Mouse (Mus musculus): ENCODE measurements around the gene Slc26a3.

Slc26a3 gene

DNA sequence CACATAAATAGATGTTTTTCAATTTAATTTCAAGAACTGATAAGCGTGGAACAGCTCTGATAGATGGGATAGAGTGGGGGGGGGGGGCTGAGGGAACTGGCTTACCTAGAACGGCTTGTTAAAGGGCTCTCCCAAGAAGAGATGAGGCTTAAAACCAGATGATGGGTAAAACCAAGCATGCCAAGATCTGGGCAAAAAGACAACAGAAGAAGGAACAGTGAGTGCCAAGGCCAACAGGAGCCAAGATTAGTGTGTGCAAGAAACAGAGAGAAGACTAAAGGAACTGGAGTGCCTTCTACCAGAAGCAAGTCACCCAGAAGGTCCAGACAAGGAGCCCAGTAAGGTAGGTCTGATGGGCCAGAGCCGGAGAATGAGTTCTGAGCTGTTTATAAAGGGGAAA lies at the start of gene Slc26a3:
Gene Slc26a3 (plus strand): TSS at position 301 of the 400 bp plus-strand sequence.
- DNase-seq = no peak

DNA sequence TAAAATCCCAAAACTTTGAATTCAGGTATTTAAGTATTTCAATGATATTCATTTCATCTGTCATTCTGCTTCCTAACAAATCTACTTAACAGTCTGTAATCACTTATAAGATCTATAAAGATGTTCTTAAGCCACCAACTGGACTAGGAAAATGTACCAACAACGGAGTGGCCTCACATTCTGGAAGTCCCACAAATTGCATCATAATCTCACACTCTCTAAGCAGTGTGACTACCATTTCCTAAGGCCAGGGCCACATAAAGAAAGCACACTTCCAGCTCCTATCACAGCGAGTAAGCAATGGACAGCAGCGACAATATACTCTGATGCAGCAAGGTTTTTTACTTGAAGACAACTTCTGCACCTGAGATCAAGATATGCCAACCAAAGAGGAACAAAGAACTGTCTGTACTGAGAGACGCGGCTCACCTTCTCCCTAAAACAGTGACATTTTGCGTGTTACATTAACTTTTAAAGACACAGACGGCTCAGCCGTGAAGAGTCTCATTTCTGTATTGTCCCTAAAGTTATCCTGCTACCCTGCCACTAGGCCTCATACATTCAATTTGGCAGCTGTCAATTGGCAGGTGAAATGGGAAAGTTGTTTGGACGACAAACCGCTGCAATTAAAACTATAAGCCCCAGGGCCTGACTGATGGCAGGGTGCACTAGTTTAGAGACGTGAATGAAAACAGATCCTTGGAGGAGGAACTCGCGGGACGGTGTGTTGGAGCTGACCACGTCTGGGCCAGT lies 40.3 kb upstream of the Slc26a3 start:
- no peak for DNase-seq

DNA sequence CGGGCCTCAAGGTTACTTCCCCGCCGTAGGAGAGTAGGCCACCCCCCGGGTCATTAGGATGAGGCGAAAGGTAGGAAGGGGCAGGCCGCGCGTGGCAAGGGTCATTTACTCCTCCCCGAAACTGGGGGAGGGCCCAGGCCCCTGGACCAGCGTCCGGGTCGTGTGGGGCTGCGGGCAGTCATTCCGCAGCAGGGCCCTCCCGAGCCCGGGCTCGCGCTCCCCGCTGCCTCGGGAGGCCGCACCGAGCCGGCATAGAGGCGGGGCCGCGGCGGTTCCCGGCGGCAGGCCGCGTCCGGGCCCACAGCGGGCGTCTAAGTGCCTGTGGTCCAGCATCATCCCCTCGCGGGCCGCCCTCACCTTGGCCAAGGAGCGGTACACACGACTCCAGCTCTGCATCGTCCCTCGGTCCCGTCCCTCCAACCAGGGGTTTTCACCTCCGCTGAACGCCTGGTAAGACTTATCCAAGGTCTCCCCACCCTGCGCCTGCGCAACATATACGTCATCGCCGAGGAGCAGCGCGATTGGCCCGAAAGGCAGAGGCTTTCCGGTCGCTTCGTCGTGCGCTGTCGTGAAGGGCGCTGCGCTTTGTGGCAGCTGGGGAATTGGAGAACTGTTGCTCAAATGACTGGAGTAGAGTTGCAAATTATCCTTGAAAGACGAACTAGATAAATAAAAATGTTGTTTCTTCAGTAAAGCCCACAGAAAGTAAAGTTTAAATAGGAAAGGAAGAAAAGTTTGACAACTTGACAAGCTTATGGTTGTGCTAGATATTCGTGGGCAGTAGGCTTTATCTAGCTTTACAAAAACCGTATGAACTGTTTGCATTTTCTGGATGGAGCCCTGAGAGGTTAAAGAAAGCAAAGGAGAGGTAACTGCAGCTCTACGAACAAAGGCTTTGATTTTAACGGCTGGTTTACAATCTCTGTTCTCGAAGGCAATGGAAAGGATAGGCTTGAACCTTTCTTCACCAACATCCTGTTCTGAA lies 39.4 kb upstream of the Slc26a3 start, which contains the start of gene Dld:
Gene Dld (minus strand): TSS at position 510 of the 985 bp plus-strand sequence.
- DNase-seq = peak; percentile 98

DNA sequence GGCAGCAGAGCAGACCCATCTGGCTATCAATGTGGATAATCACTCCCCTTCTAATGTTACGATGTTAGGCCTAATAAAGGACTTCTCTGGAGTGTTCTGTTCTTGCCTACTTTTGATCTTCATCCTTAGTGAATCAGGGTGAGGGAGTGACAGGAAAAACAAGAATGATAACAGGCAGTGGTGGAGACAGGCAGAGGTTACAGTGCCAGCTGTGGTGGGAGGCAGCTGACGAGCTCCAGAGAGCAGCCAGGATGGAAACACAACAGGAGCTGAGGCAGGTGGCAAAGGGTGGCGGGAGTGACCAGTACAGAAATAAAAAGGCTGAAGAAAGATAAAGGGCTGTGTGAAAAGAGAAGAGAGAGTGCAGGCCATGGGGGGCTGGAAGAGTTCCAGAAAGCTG lies 24.2 kb upstream of the Slc26a3 start:
- DNase-seq = no peak

DNA sequence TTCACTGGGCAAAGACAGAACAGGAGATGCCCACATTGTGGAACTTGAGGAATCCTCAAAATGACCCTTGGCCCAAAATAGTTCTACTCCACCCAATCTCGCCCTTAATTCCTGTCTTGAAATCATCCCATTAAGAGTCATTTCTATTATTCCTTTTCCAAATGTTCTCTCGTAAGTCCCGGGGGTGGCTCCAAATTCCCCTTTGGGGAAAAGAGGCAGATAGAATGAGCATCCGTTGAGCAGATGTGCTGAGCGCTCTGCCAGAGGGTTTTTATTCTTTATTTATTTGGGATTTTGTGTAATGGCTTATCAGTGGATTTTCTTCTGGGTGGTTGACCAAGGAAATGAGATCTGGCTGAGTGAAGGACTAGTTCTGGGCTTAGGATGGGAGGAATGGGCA lies 22.9 kb upstream of the Slc26a3 start:
- DNase-seq = no peak

DNA sequence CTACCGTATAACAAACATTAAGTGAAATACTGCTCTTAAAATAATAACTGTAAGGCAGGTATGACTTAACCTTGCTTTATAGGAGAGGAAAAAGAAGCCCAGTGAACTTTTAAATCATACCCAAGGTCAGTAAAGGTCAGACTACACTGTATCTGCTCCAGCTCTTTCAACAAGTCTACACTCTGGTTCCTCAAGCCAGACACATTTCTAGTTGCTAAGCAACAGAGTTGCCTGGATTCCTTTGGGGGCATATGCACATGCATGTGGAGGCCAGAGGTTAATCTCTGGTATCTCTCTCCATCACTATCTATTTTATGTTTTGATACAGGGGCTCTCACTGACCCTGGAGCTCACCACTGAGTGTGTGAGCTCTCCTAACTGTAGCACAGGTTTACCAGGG lies 21.6 kb upstream of the Slc26a3 start:
- DNase-seq = no peak

DNA sequence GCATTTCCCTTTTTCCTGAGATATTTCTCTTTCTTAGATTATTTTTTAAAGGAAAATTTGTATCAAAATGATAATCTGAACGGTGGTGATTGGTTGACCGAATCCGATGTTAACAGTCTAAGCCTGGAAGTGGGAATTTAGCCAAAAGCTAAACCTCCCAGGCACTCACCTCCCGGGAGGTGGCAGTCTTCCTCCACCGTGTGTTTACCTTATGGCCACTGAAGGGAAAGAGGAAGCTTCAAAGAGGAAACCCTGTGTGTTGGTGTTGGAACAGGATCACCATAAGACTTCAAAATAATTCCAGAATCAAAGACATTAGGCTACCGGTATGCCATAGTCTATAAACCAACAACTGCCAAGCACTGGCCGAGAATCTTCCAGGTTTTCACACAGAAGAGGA lies 21.0 kb upstream of the Slc26a3 start:
- DNase-seq = no peak

DNA sequence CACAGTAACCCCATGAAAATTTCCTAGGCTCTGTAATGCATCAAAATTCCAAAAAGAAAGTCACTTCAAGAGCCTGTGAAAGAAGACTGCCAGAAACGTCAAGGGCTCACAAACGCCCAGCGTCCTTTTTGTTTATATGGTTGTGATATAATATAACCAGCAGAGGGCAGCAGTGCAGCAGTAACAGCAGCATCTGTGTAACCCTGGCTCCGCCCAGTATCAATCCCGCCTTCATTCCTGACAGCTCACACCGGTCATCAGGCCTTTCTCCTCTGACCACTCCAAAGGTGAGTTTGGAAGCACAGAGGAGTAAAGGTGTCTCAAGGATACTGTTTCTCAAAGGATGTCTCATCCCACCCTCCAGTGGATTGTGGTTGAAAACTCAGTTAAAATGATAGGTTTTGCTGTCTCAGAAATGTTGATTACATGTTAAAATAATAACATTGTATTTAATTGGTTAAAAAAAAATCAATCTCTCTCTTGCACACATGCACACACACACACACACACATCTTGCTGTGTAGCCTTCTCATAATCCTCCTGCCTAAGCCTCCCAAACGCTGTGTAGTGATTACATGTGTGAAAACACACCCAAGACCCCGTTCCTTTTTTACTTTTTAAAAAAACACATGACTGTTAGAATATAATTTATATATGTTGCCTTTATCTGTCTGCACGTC lies 15.9 kb upstream of the Slc26a3 start:
- peak; percentile 87 for DNase-seq

DNA sequence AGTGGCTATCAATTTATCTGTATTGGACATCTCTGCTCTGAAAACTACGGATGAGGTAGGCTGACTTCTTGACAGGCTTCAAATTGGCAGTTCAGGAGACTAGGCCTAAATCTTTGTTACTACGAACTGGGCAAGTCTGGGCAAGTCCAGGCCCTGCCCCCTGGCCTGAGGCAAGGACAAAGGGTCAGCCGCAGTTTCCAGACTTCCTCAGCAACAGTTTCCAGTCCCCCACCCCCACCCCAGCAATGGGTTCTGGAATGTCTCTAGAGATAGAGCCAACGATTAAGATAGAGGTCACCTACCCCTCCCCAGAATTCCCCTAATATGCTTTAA lies 15.4 kb upstream of the Slc26a3 start:
- DNase-seq = no peak

DNA sequence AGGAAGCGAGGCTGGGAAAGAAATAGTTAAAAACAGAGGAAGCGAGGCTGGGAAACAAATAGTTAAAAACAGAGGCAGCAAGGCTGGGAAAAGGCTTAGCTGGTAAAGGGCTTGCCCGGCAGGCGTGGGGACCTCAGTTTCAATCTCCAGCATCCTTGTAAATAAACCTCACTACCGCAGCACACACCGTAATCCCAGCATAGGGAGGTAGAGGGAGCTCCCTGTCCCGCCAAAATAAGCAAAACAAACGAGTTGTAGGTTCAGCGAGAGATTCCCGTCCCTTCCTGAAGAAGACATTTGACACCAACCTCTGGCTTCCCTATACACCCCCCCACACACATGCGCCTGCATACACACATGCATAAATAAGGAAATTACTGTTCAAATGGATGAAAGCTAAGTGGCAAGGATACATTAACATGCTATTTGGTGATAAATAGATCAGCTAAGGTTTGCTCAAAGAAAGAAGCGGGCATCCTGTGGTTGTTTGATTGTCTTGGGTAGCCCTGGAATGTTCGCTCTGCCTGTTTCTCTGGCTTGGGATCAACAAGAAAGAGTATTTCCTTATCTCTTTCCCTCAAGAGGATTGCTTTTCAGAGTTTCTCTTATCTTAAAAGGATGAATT lies 14.2 kb upstream of the Slc26a3 start:
- DNase-seq = peak; percentile 19

DNA sequence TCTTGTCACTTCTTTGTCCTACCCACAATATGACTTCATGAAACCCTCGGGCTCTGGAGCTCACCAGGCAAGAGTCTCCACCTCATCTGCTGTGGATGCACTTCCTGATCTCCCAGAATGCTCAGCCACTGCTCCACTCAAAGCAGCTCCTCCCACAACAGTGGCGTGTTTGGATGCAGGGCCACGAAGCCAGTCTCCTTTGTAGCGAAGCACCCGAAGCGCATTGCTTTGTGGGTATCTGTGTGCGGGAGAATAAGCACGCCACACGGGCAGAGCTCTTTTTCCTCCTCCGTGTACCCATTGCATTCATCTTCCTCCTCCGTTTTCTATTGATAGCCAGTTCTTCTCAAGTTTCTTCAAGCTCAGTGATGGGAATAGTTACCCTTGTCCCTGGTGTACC lies 13.4 kb upstream of the Slc26a3 start:
- no peak for DNase-seq

DNA sequence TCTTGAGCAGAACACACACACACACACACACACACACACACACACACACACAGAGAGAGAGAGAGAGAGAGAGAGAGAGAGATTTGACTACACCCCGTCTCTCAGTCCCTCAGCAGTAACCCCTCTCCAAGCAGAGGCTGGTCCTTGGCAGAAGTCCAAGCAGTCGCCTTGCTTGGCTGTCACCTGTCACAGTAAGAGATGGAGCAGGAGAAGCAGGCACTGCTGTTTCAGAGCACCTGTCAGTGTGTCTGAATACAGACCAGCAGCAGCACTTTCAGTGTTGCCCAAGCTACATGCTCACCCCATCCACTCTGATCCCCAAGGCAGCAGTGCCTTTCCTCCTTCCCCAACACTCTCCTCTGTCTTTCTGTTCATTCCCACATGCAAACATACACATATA lies 9.8 kb upstream of the Slc26a3 start:
- peak; percentile 22 for DNase-seq

DNA sequence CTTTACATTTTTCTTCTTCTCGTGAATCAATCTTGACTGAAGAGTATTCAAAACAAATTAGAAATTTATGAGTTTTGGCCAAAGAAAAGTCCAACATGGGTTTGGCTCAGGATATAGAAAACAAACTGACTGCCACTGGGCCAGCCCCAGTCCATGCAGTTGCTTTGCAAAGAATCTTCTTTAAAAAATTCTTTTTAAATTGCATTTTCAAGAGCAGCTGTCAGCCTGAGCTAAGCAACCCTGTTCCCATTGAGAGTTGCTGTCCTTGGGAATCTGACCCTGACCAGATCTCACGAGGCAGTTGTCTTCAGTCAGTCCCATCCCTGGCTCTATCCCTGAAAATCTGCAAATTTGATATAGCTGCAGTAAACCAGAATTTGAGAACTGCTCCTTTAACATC lies 8.2 kb upstream of the Slc26a3 start:
- no peak for DNase-seq

DNA sequence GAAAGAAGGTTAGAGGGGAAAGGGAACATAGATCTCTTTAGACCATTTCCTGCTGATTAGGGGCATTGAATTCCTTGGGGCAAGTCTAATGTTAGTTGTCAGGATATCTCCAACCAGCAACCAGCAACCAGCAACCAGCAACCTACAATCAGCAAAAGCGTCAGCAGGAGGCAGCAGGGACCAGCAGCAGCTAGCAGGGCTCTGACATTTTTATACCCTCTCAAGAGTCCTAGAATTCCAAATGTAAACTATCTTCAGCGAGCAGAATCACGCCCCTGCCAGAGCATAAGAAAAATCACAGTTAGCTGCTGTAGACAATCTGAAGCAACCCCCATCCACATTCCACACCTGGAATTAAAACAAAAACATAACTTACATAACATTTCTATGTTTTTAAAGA lies 3.4 kb upstream of the Slc26a3 start:
- no peak for DNase-seq

DNA sequence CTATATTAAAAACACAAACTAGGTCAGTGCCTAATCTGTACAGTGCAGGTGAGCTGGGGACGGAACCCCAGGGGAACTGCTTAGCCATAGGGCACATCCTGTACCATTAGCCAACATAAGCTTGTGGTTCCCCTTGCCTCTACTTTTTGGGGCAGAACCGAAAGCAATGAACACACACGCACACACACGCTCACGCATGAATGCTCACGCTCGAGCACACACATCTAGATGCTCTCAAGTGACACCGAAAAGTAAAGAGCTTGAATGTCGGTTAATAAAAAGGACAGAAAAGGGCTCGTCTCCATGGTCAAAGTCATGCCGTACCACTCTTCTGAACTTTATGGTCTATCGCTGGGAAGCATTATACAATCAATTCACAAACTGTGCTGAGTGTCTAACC lies 1.0 kb downstream of the Slc26a3 start:
- DNase-seq = no peak

DNA sequence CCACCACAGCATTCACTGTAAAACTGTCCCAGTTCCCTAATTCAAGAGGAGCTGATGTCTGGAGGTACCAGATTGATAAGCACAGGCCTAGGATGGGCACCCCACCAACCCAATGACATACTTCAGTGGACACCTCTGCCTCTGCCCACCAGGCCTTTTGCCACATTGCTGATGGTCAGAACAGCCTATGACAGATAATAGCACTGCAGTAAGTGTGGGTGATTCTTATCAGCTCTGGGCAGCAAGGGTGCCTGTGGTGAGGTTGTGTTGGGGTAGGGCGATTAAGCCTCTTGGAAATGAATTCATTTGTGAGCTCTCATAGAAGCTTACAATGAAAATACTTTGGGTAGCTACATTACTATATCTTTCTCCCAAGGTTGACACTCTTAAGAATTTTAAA lies 5.2 kb downstream of the Slc26a3 start:
- no peak for DNase-seq

DNA sequence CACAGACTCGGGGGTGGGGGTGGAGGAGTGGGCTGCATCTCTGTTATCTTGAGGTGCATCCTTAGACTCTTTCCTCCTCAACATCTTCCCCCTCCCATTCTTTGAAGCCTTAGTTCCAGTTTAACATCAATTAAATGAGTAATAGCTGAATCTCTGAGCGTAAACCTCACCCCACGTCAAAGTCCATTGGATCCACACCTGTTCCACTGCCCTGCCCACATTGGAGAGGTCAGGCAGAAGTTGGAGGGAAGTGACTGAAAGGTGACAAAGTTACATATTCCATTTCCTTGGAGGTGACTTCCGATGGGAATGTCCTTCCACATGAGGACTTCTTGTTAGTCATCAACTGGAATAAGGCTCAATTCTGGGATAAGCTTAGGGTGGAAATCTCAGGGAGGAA lies 7.0 kb downstream of the Slc26a3 start:
- DNase-seq = no peak

DNA sequence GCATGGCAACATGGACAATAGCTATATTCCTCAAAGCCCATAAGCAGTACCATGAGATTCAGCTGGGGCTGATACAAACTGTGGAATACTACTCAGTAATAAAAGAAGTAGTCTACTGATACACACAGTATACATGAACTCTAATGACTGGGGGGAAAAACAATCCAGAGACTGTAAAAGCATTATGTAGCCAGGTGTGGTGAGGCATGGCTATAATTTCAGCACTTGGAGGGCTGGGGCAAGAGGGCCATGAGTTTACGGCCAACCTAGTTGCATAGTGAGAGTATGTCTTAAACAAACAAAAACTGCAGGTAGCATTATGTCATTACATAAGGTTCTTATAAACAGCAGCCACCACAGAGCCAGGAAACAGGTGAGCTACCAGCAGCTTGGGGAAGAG lies 10.2 kb downstream of the Slc26a3 start:
- DNase-seq = no peak

DNA sequence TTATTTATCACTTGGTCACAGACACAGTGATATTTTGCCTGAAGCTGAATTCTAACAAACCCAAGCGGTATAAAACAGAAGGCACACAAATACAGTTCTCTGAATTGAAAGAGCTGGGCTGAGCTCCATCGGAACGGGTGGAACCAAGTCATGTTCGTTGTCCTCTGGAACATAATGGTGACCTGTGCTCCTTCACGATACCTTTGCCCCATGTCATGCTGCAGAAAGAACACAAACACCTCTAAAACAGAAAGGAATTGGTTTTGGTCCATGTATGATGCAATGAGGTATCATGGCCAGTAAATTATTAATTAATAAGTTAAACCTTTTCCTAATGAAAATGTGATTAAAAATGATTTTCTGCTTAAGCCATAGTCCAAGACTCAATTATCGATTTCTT lies 11.3 kb downstream of the Slc26a3 start:
- no peak for DNase-seq

DNA sequence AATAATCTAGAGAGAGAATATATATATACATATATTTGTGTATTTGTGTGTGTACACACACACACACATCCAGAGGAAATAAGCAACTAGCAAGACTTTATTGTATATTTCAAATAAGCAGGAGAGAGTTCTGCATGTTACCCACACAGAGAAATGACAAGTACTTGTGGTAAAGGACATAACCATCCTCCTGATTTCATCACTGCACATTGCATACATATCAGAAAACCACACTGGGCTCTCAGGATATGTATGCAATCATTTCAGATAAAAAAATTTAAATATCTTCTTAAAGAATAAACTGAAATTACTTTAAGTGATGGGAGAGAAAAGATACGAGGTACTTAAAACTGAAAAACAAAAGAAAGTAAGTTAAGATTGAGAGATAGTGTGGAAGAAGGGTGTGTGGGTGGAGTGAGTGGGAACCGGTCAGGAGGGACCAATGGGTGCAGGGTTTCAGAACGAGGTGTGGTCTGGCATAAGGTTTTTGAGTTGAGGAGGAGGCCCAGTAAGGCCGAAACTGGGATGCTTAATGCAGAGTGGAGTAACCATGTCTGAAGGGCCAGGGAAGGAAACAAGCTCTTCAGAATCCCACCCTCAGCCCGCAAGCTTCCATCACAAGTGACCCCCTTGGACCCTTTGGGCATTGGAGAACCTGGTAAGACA lies 14.0 kb downstream of the Slc26a3 start:
- no peak for DNase-seq

DNA sequence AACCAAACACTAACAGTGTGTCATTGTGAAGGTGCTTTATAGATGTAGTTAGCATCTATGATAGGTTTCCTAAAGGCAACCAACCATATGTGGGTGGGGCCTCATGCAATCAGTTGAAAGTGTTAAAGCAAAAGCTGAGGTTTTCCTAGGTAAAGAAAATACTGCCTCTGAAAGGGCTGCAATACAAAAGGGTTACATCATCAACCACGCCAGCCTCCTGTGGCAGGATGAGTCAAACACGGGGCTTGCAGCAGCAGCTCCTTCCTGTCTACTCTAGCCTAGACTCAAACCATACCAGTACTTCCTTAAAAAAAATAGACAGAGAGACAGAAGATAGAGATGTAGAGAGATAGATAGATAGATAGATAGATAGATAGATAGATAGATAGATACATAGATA lies 25.3 kb downstream of the Slc26a3 start:
- no peak for DNase-seq

DNA sequence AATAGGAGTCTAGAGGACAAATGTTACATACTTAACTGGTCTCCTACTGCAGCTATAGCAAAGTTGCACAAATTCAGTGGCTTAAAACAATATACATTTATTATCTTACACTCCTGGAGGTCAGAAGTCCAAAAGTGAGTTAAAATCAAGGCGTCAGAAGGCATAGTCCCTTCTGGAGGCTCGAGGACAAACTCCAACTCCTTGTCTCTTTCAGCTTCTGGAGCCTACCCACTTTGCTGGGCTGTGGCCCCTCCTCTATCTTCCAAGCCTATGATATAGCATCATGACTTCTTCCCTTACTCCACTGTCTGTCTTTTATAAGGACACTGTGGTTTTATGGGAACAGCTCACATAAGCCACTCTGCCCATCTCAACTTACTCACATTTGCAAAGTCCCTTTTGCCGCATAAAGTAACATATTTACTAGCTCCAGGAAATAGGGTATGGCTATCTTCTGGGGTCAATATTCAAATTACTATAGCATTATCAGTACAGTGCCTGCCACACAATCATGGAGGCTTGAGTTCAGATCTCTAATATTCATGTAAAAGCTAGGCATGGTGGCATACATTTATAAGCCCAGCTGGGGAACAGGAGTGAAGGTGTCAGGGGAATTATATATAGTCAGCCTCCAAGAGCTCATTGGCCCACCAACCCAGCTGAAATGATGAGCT lies 31.4 kb downstream of the Slc26a3 start:
- no peak for DNase-seq
